Mouse (Mus musculus) inflammation-experienced regulatory T-cells, adult 16 weeks (primary cell): ENCODE measurements around the gene Casp8. TPM values are rescaled to one million over a fixed set of nuclear protein-coding genes. Genes with fewer than 3 reads are reported as not detected.

Experiments
- polyA plus RNA-seq: library from polyadenylated mRNA; unstranded; fragments of 100-300 nt; shearing (Covaris generic); gene quantifications from one replicate; pipeline ENCODE4 v1.2.1, GENCODE M21; 2017

Casp8 gene
- polyA plus RNA-seq: 280 TPM

DNA sequence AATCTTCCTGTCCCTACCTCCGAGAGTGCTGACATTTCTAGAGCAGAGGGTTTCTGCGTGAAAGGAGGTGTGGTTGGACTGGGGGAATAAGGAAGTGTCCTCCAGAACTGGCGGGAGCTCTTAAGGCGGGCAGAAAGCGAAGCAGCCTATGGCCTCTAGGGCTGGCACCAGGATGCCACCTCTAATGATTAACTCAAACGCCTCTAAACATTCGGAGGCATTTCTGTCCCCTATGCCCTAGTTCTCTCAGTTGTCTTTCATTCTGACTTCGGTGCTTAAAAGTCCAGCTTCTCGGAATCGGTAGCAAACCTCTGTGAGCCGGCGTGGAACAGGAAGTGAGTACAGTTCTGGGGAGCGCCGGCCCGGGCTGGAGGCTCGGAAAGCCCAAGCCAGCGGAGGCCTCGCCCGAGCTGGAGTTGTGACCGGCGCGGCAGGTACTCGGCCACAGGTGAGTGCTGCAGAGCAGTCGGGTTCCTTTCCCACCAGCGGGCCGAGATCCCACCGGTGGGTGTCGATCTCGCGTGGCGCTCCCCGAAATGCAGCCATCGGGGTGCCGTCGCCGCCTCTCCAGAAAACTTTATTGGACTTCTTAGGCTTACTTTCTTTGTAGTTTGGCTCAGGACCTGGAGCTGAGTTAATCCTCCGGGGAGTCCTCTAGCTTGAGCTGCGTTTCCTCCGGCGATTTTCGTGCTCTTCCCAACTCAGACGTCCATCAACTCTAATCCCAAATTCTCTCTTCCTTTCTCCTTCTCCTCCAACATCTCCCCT, at the start of gene Casp8:
Gene Casp8 (plus strand): TSS at position 84 of the 768 bp plus-strand sequence.

Other genes starting within 250 kb of the Casp8 start
- 16.4 TPM for gene Fam126b, start 209.1 kb upstream of the Casp8 start, polyA plus RNA-seq
- 130 TPM for gene Ndufb3, start 209.0 kb upstream of the Casp8 start, polyA plus RNA-seq
- 0.59 TPM for gene Als2cr12, start 99.4 kb upstream of the Casp8 start, polyA plus RNA-seq
- gene Cflar, start 83.9 kb upstream of the Casp8 start, polyA plus RNA-seq: 150 TPM
- 44.4 TPM for gene Trak2, start 178.1 kb downstream of the Casp8 start, polyA plus RNA-seq
- 31.0 TPM for gene Stradb, start 178.1 kb downstream of the Casp8 start, polyA plus RNA-seq